23 mouse cellular contexts compared by ENCODE assay signal in the genomic region with DNA sequence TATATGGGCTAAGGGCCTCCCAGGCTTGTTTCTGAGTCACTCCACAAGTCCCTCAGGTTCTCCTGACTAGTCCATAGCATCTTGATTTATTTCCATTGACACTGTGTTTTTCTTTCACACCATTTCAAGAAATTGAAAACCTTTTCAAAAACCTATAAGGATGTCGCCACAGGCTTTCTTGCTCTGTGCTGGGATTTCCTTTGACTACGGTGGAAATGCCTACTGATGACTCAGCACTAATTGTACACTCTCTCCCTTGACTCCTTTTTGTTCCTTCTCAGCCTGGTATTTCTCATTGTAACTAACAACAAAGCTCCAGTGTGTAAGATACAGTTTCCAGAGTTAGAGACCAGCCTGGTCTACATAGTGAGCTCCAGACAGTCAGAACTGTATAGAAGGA.
DNase-seq lines count a peak whose midpoint lies in the region; ATAC-seq and TF ChIP-seq lines count a peak whose summit lies in the region.
"Had no signal": no experiment of that assay in that cellular context is flagged by ENCODE, and none has a peak within 500 bp of the region (broad histone marks: within the 10 kb centered on the region; RNA-seq: fewer than 3 reads in every experiment).

No protein-coding gene starts in this region.

- H3K27ac ChIP-seq in hindbrain, embryonic 15.5 days (replicated peaks), result no peak overlapping the region
- H3K27ac ChIP-seq in hindbrain, embryonic 14.5 days, result no peak overlapping the region
- no peak overlapping the region for H3K27ac ChIP-seq in ES-E14 (ENCODE audit: insufficient read depth, low read depth, low read length, poor library complexity, severe bottlenecking)
- no peak overlapping the region; the same call in 1 of the 2 replicates for H3K27ac ChIP-seq in embryonic facial prominence, embryonic 14.5 days (replicated peaks; ENCODE audit: low read depth, low read length)
- H3K27ac ChIP-seq: forebrain, embryonic 15.5 days; layer of hippocampus, adult 2 months; limb, embryonic 15.5 days; liver, embryonic 15.5 days; midbrain, embryonic 13.5 days had no signal

- DNase-seq in embryo, embryonic 10.5 days (ENCODE audit: low spot score), result peak; percentile 13
- no peak for DNase-seq in embryo, embryonic 11 days
- DNase-seq in hindbrain, embryonic 14.5 days (ENCODE audit: low spot score), result no peak
- DNase-seq in ES-E14 (ENCODE audit: low read depth, low spot score), result no peak
- DNase-seq in embryonic facial prominence, embryonic 14.5 days (ENCODE audit: low spot score), result no peak
- DNase-seq in layer of hippocampus, adult 18-20 months (ENCODE audit: low spot score in 2 of 2), result no peak
- DNase-seq: cerebellum, adult 8-10 months; heart, postnatal 10 days; kidney, adult 2 months; kidney, postnatal 10 days; layer of hippocampus, postnatal 36 days; right cerebral cortex, postnatal 14 days; thymus, postnatal 14 days had no signal

- H3K4me3 ChIP-seq in hindbrain, embryonic 15.5 days, result no peak overlapping the region
- no peak overlapping the region for H3K4me3 ChIP-seq in hindbrain, embryonic 14.5 days (replicated peaks; ENCODE audit: low read length)
- H3K4me3 ChIP-seq in ES-E14 (ENCODE audit: insufficient read depth in 1 of 2, low read depth in 1 of 2, low read length in 2 of 2, poor library complexity in 1 of 2, severe bottlenecking in 1 of 2), result no peak overlapping the region
- H3K4me3 ChIP-seq in embryonic facial prominence, embryonic 14.5 days (ENCODE audit: low read depth, low read length), result no peak overlapping the region
- H3K4me3 ChIP-seq: forebrain, embryonic 15.5 days; layer of hippocampus, adult 2 months; limb, embryonic 15.5 days; liver, embryonic 15.5 days; midbrain, embryonic 13.5 days; myocyte had no signal

- H3K36me3 ChIP-seq in hindbrain, embryonic 15.5 days, result no peaks in the 10 kb centered on the region
- no peaks in the 10 kb centered on the region for H3K36me3 ChIP-seq in hindbrain, embryonic 14.5 days (replicated peaks; ENCODE audit: control insufficient read depth, insufficient read depth)
- H3K36me3 ChIP-seq in ES-E14 (ENCODE audit: control insufficient read depth, insufficient read depth, low read length, poor library complexity, severe bottlenecking), result no peaks in the 10 kb centered on the region
- no peaks in the 10 kb centered on the region for H3K36me3 ChIP-seq in embryonic facial prominence, embryonic 14.5 days (ENCODE audit: control insufficient read depth, insufficient read depth, low read length)
- H3K36me3 ChIP-seq: forebrain, embryonic 15.5 days; limb, embryonic 15.5 days; liver, embryonic 15.5 days; midbrain, embryonic 13.5 days had no signal

- no peak overlapping the region for H3K4me2 ChIP-seq in hindbrain, embryonic 15.5 days
- no peak overlapping the region for H3K4me2 ChIP-seq in hindbrain, embryonic 14.5 days (replicated peaks)
- no peak overlapping the region for H3K4me2 ChIP-seq in embryonic facial prominence, embryonic 14.5 days (ENCODE audit: low read depth, low read length)
- H3K4me2 ChIP-seq: forebrain, embryonic 15.5 days; heart, embryonic 11.5 days; limb, embryonic 15.5 days; liver, embryonic 15.5 days; midbrain, embryonic 13.5 days had no signal

- in situ Hi-C loops in ES-E14 (cut with MboI; ENCODE audit: low sequenced_read_pairs in 2 of 2, unreplicated experiment in 2 of 2), result no loop called here

- WGBS in hindbrain, embryonic 15.5 days, result 47% methylated on average over 2 of the region's 2 CpGs
- WGBS in hindbrain, embryonic 14.5 days, result 45% methylated on average over 2 of the region's 2 CpGs
- WGBS in embryonic facial prominence, embryonic 14.5 days, result 41% methylated on average over 2 of the region's 2 CpGs

- no peak overlapping the region for H3K9ac ChIP-seq in hindbrain, embryonic 15.5 days
- no peak overlapping the region for H3K9ac ChIP-seq in hindbrain, embryonic 14.5 days
- no peak overlapping the region for H3K9ac ChIP-seq in ES-E14 (ENCODE audit: insufficient read depth, low read depth, low read length, poor library complexity, severe bottlenecking)
- H3K9ac ChIP-seq in embryonic facial prominence, embryonic 14.5 days (ENCODE audit: low read depth, low read length), result no peak overlapping the region
- H3K9ac ChIP-seq: forebrain, embryonic 15.5 days; limb, embryonic 15.5 days; liver, embryonic 15.5 days; midbrain, embryonic 13.5 days had no signal

- H3K27me3 ChIP-seq in hindbrain, embryonic 15.5 days, result no peaks in the 10 kb centered on the region
- no peaks in the 10 kb centered on the region for H3K27me3 ChIP-seq in hindbrain, embryonic 14.5 days (ENCODE audit: control insufficient read depth, insufficient read depth, low read length)
- no peaks in the 10 kb centered on the region for H3K27me3 ChIP-seq in embryonic facial prominence, embryonic 14.5 days (replicated peaks; ENCODE audit: control insufficient read depth, insufficient read depth, low read length)
- H3K27me3 ChIP-seq: forebrain, embryonic 15.5 days; limb, embryonic 15.5 days; liver, embryonic 15.5 days; midbrain, embryonic 13.5 days had no signal

- H3K9me3 ChIP-seq in hindbrain, embryonic 15.5 days, result no peaks in the 10 kb centered on the region
- no peaks in the 10 kb centered on the region for H3K9me3 ChIP-seq in hindbrain, embryonic 14.5 days (ENCODE audit: control insufficient read depth, low read length)
- H3K9me3 ChIP-seq in ES-E14 (ENCODE audit: control insufficient read depth, insufficient read depth, low read depth, low read length), result no peaks in the 10 kb centered on the region
- no peaks in the 10 kb centered on the region for H3K9me3 ChIP-seq in embryonic facial prominence, embryonic 14.5 days (ENCODE audit: control insufficient read depth, low read length)
- H3K9me3 ChIP-seq: forebrain, embryonic 15.5 days; limb, embryonic 15.5 days; liver, embryonic 15.5 days; midbrain, embryonic 13.5 days had no signal

- 0 out of 2 replicates have a peak, but pooled peaks have one; percentile 45 for ATAC-seq in hindbrain, embryonic 15.5 days (ENCODE audit: low FRiP score, low read depth)
- ATAC-seq in hindbrain, embryonic 14.5 days (ENCODE audit: low FRiP score), result no peak
- peak; percentile 34; the same call in 1 of the 2 replicates for ATAC-seq in embryonic facial prominence, embryonic 14.5 days (ENCODE audit: low read depth)
- ATAC-seq in inflammation-experienced regulatory T-cells, adult 6 months, result no peak
- ATAC-seq: CD4-positive, CD25-positive, alpha-beta regulatory T cell, adult 4 months; forebrain, embryonic 15.5 days; midbrain, embryonic 13.5 days had no signal

- H3K4me1 ChIP-seq in hindbrain, embryonic 15.5 days (replicated peaks), result no peaks in the 10 kb centered on the region
- no peaks in the 10 kb centered on the region for H3K4me1 ChIP-seq in hindbrain, embryonic 14.5 days (replicated peaks; ENCODE audit: control insufficient read depth, insufficient read depth, low read length)
- no peaks in the 10 kb centered on the region for H3K4me1 ChIP-seq in ES-E14 (ENCODE audit: control insufficient read depth in 2 of 2, insufficient read depth in 2 of 2, low read length in 2 of 2, poor library complexity in 1 of 2)
- peaks cover 7% of the 10 kb centered on the region; the same call in 1 of the 2 replicates for H3K4me1 ChIP-seq in embryonic facial prominence, embryonic 14.5 days (ENCODE audit: control insufficient read depth, insufficient read depth, low read length)
- H3K4me1 ChIP-seq: liver, embryonic 15.5 days had no signal

TF ChIP-seq in ES-E14, 5 proteins besides CTCF, POLR2A, EP300 and RAD21:
- peak; percentile 91 for TF ChIP-seq MAFK (IDR thresholded peaks at IDR 0.05; ENCODE audit: insufficient read depth, low read depth, low read length)
- TF ChIP-seq ZNF384 (IDR thresholded peaks at IDR 0.05; ENCODE audit: low read depth, low read length), result no peak

Comparison
In these comparisons a context has a peak if more than half of its experiments do, and no peak if none do; other contexts are left out.
1. ATAC-seq: peak in hindbrain, embryonic 15.5 days (single experiment) and embryonic facial prominence, embryonic 14.5 days (single experiment); none in hindbrain, embryonic 14.5 days (single experiment) and inflammation-experienced regulatory T-cells, adult 6 months (single experiment).